Mouse (Mus musculus): ENCODE results near the gene Cacna2d1. TPM values are rescaled to one million over a fixed set of nuclear protein-coding genes. Genes with fewer than 3 reads are reported as not detected.

The Cacna2d1 gene
- polyA plus RNA-seq, 1 experiment from 2014 or later, result 7.0 TPM

GRCm38 (mm10) chr5:15993252-15993944 lies 58.9 kb downstream of the Cacna2d1 start:
- Histone ChIP-seq H3K4me1 (no peaks in the 10 kb centered on the region), H3K9me3 (replicated peaks) (no peaks in the 10 kb centered on the region), H3K27ac (no peak overlapping the region), H3K27me3 (ENCODE audit: low read depth, poor library complexity, severe bottlenecking) (no peaks in the 10 kb centered on the region), H3K36me3 (no peaks in the 10 kb centered on the region), H3K4me3 (no peak overlapping the region)
- 77% methylated on average over 4 of the region's 4 CpGs for WGBS
- DNase-seq (ENCODE audit: low spot score), result no peak

DNA sequence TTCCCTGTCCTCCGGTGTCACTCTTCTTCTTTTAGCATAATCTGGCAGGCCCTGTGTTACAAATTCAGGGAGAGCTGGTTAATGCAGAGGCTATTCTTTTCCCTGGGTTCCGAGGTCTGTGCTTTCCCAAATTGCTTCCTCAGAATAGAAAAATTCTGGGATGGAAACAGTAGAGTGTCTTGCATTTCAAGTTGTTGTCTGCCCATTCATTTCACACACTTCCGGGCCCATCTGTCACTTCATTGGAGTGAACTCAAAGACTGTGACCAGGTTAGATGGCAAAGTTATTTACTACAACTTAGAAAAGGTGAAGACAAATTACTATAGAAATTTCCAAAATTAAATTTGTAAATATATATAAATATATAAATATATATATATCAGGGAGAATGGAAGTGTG lies 62.7 kb downstream of the Cacna2d1 start:
- 88% methylated on average over 3 of the region's 3 CpGs for WGBS
- DNase-seq (ENCODE audit: low spot score), result no peak
- H3K27me3 ChIP-seq (ENCODE audit: low read depth, poor library complexity, severe bottlenecking), result no peaks in the 10 kb centered on the region

DNA sequence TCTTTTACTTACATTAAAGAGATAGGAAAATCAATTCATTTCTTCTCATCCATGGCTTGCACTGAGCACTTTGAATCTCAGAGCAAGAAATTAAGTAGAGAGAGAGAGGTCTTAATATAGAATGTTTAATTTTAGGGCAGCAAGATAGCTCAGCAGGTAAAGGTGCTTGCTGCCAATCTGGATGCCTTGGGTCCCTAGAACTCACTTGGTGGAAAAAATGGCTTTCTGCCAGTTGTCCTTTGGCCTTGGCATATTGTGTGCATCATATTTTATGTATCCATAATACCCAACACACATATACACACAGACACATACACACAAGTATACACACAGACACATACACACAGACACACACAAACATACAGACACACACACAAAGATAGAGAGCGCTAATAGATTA lies 63.3 kb downstream of the Cacna2d1 start:
- H3K27ac ChIP-seq, result no peak overlapping the region
- H3K4me3 ChIP-seq, result no peak overlapping the region
- H3K4me1 ChIP-seq, result peaks cover 7% of the 10 kb centered on the region
- H3K27me3 ChIP-seq (ENCODE audit: low read depth, poor library complexity, severe bottlenecking), result no peaks in the 10 kb centered on the region
- 98% methylated on average over 1 of the region's 1 CpGs for WGBS
- H3K36me3 ChIP-seq, result no peaks in the 10 kb centered on the region
- no peaks in the 10 kb centered on the region for H3K9me3 ChIP-seq (replicated peaks)
- DNase-seq (ENCODE audit: low spot score), result no peak

More for the DNA sequence above, 62.7 kb downstream of the Cacna2d1 start:
- Histone ChIP-seq H3K27ac (no peak overlapping the region), H3K9me3 (replicated peaks) (no peaks in the 10 kb centered on the region), H3K4me3 (no peak overlapping the region), H3K4me1 (peaks cover 1% of the 10 kb centered on the region), H3K36me3 (no peaks in the 10 kb centered on the region)

GRCm38 (mm10) chr5:16000917-16001316 lies 66.4 kb downstream of the Cacna2d1 start:
- DNase-seq (ENCODE audit: low spot score), result no peak
- WGBS, result 86% methylated on average over 2 of the region's 2 CpGs
- no peak overlapping the region for H3K27ac ChIP-seq
- peaks cover 16% of the 10 kb centered on the region for H3K4me1 ChIP-seq
- H3K9me3 ChIP-seq (replicated peaks), result no peaks in the 10 kb centered on the region
- H3K4me3 ChIP-seq, result no peak overlapping the region
- H3K27me3 ChIP-seq (ENCODE audit: low read depth, poor library complexity, severe bottlenecking), result no peaks in the 10 kb centered on the region
- no peaks in the 10 kb centered on the region for H3K36me3 ChIP-seq

DNA sequence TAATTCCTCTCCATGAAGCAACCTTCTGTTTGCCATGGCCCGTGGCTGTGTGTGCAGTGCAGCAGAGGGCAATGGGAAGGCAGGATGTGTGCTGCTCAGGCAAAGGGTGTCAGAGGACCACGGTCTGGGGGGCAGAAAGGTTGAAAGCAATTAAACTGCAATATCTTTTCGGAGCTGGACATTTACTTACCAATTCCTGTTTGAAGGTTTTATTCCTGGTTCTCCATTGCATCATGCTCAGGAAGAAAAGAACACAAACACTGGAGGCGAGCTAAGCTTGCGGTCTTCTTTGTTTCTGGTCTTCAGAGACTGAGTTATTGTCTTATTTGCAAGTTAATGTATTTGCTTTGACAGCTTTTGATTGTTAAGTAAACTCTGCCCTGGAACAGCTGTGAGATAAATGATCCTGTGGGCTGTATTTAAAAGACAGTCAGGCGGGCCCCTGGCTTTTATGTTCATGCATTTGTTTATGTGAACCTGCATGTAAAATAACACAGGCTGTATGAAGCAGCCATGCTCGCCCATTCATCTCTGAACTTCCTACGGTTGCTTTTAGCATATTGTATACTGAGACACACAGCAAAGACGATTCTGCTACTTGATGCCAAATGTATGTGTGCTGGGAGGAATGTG lies 68.1 kb downstream of the Cacna2d1 start:
- no peaks in the 10 kb centered on the region for H3K36me3 ChIP-seq
- no peaks in the 10 kb centered on the region for H3K9me3 ChIP-seq (replicated peaks)
- peak overlapping the region; percentile 50 for H3K27ac ChIP-seq
- DNase-seq (ENCODE audit: low spot score), result no peak
- H3K4me1 ChIP-seq, result peaks cover 16% of the 10 kb centered on the region
- WGBS, result 16% methylated on average over 9 of the region's 9 CpGs
- no peak overlapping the region for H3K4me3 ChIP-seq
- no peaks in the 10 kb centered on the region for H3K27me3 ChIP-seq (ENCODE audit: low read depth, poor library complexity, severe bottlenecking)

GRCm38 (mm10) chr5:16004305-16004704 lies 69.8 kb downstream of the Cacna2d1 start:
- H3K27ac ChIP-seq, result 0 out of 2 replicates have a peak overlapping the region, but pooled peaks have one; percentile 9
- no peaks in the 10 kb centered on the region for H3K9me3 ChIP-seq (replicated peaks)
- no peaks in the 10 kb centered on the region for H3K36me3 ChIP-seq
- H3K4me1 ChIP-seq, result peaks cover 16% of the 10 kb centered on the region
- DNase-seq (ENCODE audit: low spot score), result no peak
- 67% methylated on average over 6 of the region's 6 CpGs for WGBS
- no peaks in the 10 kb centered on the region for H3K27me3 ChIP-seq (ENCODE audit: low read depth, poor library complexity, severe bottlenecking)
- H3K4me3 ChIP-seq, result no peak overlapping the region

DNA sequence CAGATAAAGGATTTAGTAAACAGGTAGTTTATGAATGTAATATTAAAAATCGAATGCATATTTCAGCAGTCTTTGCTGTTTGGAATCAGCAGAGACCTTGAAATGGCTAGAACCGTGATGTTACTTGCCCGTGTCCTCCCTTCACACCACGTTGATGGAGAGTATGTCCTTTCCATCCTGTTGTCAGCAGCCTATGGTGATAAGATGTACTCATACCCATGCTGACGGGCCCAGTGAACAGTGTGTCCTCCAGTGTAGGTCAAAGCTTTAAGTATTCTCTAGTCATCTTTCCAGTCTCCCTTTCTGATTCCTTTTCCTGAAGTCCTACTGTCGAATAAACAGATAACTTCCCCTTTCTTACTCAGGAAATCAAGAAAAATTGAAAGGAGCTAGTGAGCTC lies 72.5 kb downstream of the Cacna2d1 start:
- H3K9me3 ChIP-seq (replicated peaks), result no peaks in the 10 kb centered on the region
- H3K27ac ChIP-seq, result no peak overlapping the region
- no peaks in the 10 kb centered on the region for H3K36me3 ChIP-seq
- no peak overlapping the region for H3K4me3 ChIP-seq
- DNase-seq (ENCODE audit: low spot score), result no peak
- H3K4me1 ChIP-seq, result peaks cover 16% of the 10 kb centered on the region
- no peaks in the 10 kb centered on the region for H3K27me3 ChIP-seq (ENCODE audit: low read depth, poor library complexity, severe bottlenecking)
- 91% methylated on average over 6 of the region's 6 CpGs for WGBS

- 62% methylated on average over 2 of the region's 2 CpGs for WGBS
- DNase-seq (ENCODE audit: low spot score), result no peak
- H3K27me3 ChIP-seq (ENCODE audit: low read depth, poor library complexity, severe bottlenecking), result no peaks in the 10 kb centered on the region
- H3K9me3 ChIP-seq (replicated peaks), result no peaks in the 10 kb centered on the region
- no peak overlapping the region for H3K4me3 ChIP-seq
- H3K36me3 ChIP-seq, result no peaks in the 10 kb centered on the region
- peaks cover 5% of the 10 kb centered on the region; the same call in 1 of the 2 replicates for H3K4me1 ChIP-seq
- no peak overlapping the region for H3K27ac ChIP-seq
These were observed 79.2 kb downstream of the Cacna2d1 start for GRCm38 (mm10) chr5:16013649-16014048.

DNA sequence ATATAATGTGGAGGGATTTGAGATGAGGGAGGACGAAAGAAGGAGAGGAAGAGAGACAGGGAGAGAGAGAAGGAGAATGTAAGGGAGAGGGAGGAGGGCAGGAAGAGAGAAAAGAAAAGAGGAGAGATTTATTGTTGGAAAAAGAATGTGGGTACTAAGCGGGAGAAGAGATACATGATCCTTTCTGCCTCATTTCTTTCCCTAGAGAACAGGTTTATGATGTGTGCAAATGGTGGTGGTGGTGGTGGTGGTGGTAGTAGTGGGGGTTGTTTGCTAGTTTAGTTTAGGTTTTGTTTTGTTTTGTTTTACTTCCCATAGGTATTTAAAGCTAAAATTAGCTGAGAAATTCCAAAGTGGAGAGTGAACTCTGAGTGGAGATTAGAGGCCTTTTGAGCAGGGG lies 79.9 kb downstream of the Cacna2d1 start:
- no peak overlapping the region for H3K4me3 ChIP-seq
- no peak for DNase-seq (ENCODE audit: low spot score)
- no peaks in the 10 kb centered on the region for H3K36me3 ChIP-seq
- H3K9me3 ChIP-seq (replicated peaks), result no peaks in the 10 kb centered on the region
- H3K27ac ChIP-seq, result no peak overlapping the region
- 60% methylated on average over 2 of the region's 2 CpGs for WGBS
- no peaks in the 10 kb centered on the region for H3K27me3 ChIP-seq (ENCODE audit: low read depth, poor library complexity, severe bottlenecking)
- H3K4me1 ChIP-seq, result peaks cover 5% of the 10 kb centered on the region; the same call in 1 of the 2 replicates

GRCm38 (mm10) chr5:16024626-16025417 lies 90.3 kb downstream of the Cacna2d1 start:
- Histone ChIP-seq H3K9me3 (replicated peaks) (no peaks in the 10 kb centered on the region), H3K4me3 (no peak overlapping the region), H3K27ac (no peak overlapping the region), H3K27me3 (ENCODE audit: low read depth, poor library complexity, severe bottlenecking) (no peaks in the 10 kb centered on the region), H3K36me3 (no peaks in the 10 kb centered on the region), H3K4me1 (peaks cover 29% of the 10 kb centered on the region)
- WGBS, result 47% methylated on average over 4 of the region's 4 CpGs
- no peak for DNase-seq (ENCODE audit: low spot score)

GRCm38 (mm10) chr5:16028881-16029280 lies 94.4 kb downstream of the Cacna2d1 start:
- Histone ChIP-seq H3K4me1 (peaks cover 29% of the 10 kb centered on the region), H3K27me3 (ENCODE audit: low read depth, poor library complexity, severe bottlenecking) (no peaks in the 10 kb centered on the region), H3K36me3 (no peaks in the 10 kb centered on the region), H3K9me3 (replicated peaks) (no peaks in the 10 kb centered on the region), H3K4me3 (no peak overlapping the region), H3K27ac (no peak overlapping the region)
- DNase-seq (ENCODE audit: low spot score), result no peak
- 48% methylated on average over 6 of the region's 6 CpGs for WGBS

DNA sequence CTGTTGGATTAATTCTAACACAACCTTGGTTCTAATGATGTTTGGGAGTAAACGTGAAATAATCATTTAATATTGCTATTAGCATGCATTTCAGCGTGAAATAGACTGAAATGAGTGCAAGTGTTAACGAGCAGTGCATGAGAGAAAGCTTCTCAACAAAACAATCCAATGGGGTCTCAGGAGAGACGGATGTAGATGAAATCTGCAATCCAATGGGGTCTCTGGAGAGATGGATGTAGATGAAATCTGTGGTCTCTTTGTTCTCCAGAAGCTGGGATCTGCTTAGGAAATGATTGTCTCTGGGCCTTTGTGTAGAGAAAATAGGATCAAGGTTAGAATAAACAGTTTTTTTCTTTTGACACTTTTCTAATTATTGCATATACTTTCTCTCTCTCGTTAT lies 95.0 kb downstream of the Cacna2d1 start:
- no peak overlapping the region for H3K4me3 ChIP-seq
- H3K4me1 ChIP-seq, result peaks cover 27% of the 10 kb centered on the region
- no peaks in the 10 kb centered on the region for H3K27me3 ChIP-seq (ENCODE audit: low read depth, poor library complexity, severe bottlenecking)
- WGBS, result 68% methylated on average over 5 of the region's 5 CpGs
- H3K9me3 ChIP-seq (replicated peaks), result no peaks in the 10 kb centered on the region
- no peaks in the 10 kb centered on the region for H3K36me3 ChIP-seq
- DNase-seq (ENCODE audit: low spot score), result no peak
- peak overlapping the region; percentile 14; the same call in 1 of the 2 replicates for H3K27ac ChIP-seq

GRCm38 (mm10) chr5:16033569-16033968 lies 99.1 kb downstream of the Cacna2d1 start:
- Histone ChIP-seq H3K4me1 (peaks cover 11% of the 10 kb centered on the region), H3K4me3 (no peak overlapping the region), H3K27me3 (ENCODE audit: low read depth, poor library complexity, severe bottlenecking) (no peaks in the 10 kb centered on the region), H3K36me3 (no peaks in the 10 kb centered on the region), H3K9me3 (replicated peaks) (no peaks in the 10 kb centered on the region), H3K27ac (no peak overlapping the region)
- DNase-seq (ENCODE audit: low spot score), result no peak
- WGBS, result 93% methylated on average over 1 of the region's 1 CpGs

Measured in limb, embryonic 10.5 days (tissue).